Mouse (Mus musculus) limb, embryonic 13.5 days (tissue): ENCODE data around the gene Gm45208. TPM values are rescaled to one million over a fixed set of nuclear protein-coding genes. Genes with fewer than 3 reads are reported as not detected.

Experiments used
- ATAC-seq: fragments of 200-750 bp; cut with Nextera tagmentation; 2 replicates; pipeline ENCODE4 v1.8.0; 2017; ENCODE audit warnings: low read depth, moderate number of reproducible peaks, moderate TSS enrichment; ENCODE audit not compliant: low FRiP score
- H3K27ac ChIP-seq: fragments of 300-500 bp; sonication (generic); 2 replicates; pipeline ENCODE4 v1.5.1; 2015; ENCODE audit warnings: inconsistent platforms, mild to moderate bottlenecking, moderate library complexity
- H3K27me3 ChIP-seq: fragments of 300-500 bp; sonication (generic); 2 replicates; pipeline ENCODE4 v1.6.1; 2015; ENCODE audit warnings: mild to moderate bottlenecking, inconsistent platforms
- H3K36me3 ChIP-seq: fragments of 300-500 bp; sonication (generic); 2 replicates; pipeline ENCODE4 v1.6.1; 2015; ENCODE audit warnings: inconsistent platforms, mild to moderate bottlenecking, moderate library complexity
- H3K4me1 ChIP-seq: fragments of 300-500 bp; sonication (generic); 2 replicates; pipeline ENCODE4 v1.6.1; 2015; ENCODE audit warnings: inconsistent platforms
- H3K4me2 ChIP-seq: fragments of 300-500 bp; sonication (generic); replicated peaks from 2 replicates; pipeline ENCODE4 v1.6.1; 2015; ENCODE audit warnings: inconsistent platforms, mild to moderate bottlenecking, moderate library complexity
- H3K4me3 ChIP-seq: fragments of 300-500 bp; sonication (generic); 2 replicates; pipeline ENCODE4 v1.5.1; 2015; ENCODE audit warnings: moderate library complexity, mild to moderate bottlenecking, inconsistent platforms
- H3K9ac ChIP-seq: fragments of 300-500 bp; sonication (generic); 2 replicates; pipeline ENCODE4 v1.6.1; 2015; ENCODE audit warnings: mild to moderate bottlenecking, inconsistent platforms
- H3K9me3 ChIP-seq: fragments of 300-500 bp; sonication (generic); 2 replicates; pipeline ENCODE4 v1.6.1; 2016; ENCODE audit warnings: inconsistent platforms
- WGBS: fragments of 180-500 bp; shearing (Covaris S2); methylation state at CpG from one replicate; pipeline ENCODE4 v1.1.7; 2015; 5-methylcytosine and 5-hydroxymethylcytosine counted together
- polyA plus RNA-seq: library from polyadenylated mRNA; unstranded; fragments of >200 nt; fragmentation: Nextera tagmentation; extraction: Ambion mirVana; gene quantifications from 2 replicates; pipeline ENCODE4 v1.2.1, GENCODE M21; 2015

The Gm45208 gene
- polyA plus RNA-seq, 1 experiment from 2014 or later = 0.48 TPM

DNA sequence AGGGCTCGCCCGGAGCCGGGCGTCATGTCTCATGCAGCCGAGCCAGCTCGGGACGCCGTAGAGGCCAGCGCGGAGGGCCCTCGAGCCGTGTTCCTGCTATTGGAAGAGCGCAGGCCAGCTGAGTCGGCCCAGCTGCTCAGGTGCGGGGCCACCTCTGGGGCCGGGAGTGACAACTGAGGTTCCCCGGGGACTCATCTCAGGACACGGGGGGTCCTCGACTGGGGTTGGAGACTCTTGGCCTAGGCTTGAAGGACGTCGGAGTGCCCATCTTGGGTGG, 40.8 kb downstream of the Gm45208 start:
- Histone ChIP-seq H3K4me2 (peak overlapping the region; percentile 71), H3K27ac (no peak overlapping the region), H3K4me3 (peak overlapping the region; percentile 71), H3K27me3 (no peaks in the 10 kb centered on the region), H3K4me1 (peaks cover 19% of the 10 kb centered on the region), H3K9me3 (no peaks in the 10 kb centered on the region), H3K9ac (peak overlapping the region; percentile 78), H3K36me3 (peaks cover 16% of the 10 kb centered on the region)
- ATAC-seq = peak; percentile 12; the same call in 1 of the 2 replicates
- 15% methylated on average over 21 of the region's 21 CpGs for WGBS

- H3K27ac ChIP-seq = no peak overlapping the region
- peak overlapping the region; percentile 71 for H3K4me3 ChIP-seq
- peaks cover 19% of the 10 kb centered on the region for H3K4me1 ChIP-seq
- no peaks in the 10 kb centered on the region for H3K9me3 ChIP-seq
- no peaks in the 10 kb centered on the region for H3K27me3 ChIP-seq
- no peak for ATAC-seq
- peaks cover 26% of the 10 kb centered on the region for H3K36me3 ChIP-seq
- H3K4me2 ChIP-seq = peak overlapping the region; percentile 71
- 15% methylated on average over 21 of the region's 22 CpGs for WGBS
- H3K9ac ChIP-seq = peak overlapping the region; percentile 78
These were observed 41.8 kb downstream of the Gm45208 start for GRCm38 (mm10) chrX:7763631-7764393.

DNA sequence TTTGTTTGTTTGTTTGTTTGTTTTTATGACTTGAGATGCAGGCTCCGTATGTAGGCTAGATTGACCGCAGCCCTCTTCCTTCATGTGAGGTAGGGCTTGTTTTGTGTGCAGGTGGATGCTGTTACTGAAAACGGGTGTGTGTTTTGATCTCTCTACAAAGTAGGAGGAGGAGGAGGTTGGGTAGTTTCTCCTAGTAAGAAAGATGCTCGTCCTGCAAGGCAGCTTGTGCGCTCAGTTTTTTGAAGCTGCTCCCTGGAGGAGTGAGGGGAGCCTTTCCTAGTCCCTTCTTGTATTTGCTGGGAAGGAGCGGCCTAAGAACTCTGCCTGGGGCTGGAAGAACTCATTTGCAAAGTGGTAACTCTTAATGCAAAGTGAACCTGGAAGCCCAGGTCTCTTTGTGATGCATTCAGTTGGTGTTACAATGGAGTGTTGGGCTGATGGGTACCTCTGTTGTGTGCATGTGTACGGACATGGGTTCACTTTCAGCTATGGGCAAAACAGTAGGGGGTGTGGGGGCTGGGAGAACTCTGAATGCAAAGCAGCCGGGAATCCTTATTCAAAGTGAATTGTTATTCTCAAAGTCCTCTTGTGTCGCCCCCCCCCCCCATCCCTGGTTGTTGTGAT, 42.7 kb downstream of the Gm45208 start:
- Histone ChIP-seq H3K27me3 (no peaks in the 10 kb centered on the region), H3K36me3 (peaks cover 34% of the 10 kb centered on the region), H3K4me3 (peak overlapping the region; percentile 71), H3K9ac (no peak overlapping the region), H3K27ac (no peak overlapping the region), H3K9me3 (no peaks in the 10 kb centered on the region), H3K4me1 (peaks cover 19% of the 10 kb centered on the region), H3K4me2 (peak overlapping the region; percentile 71)
- no peak for ATAC-seq
- WGBS = 25% methylated on average over 9 of the region's 9 CpGs

- Histone ChIP-seq H3K9me3 (no peaks in the 10 kb centered on the region), H3K27me3 (no peaks in the 10 kb centered on the region), H3K27ac (no peak overlapping the region), H3K9ac (peak overlapping the region; percentile 25; the same call in 1 of the 2 replicates), H3K4me1 (peaks cover 19% of the 10 kb centered on the region), H3K4me2 (peak overlapping the region; percentile 71), H3K36me3 (peaks cover 39% of the 10 kb centered on the region), H3K4me3 (peak overlapping the region; percentile 71)
- WGBS = 37% methylated on average over 12 of the region's 13 CpGs
- ATAC-seq = no peak
These were observed 43.2 kb downstream of the Gm45208 start for GRCm38 (mm10) chrX:7765281-7765670.

GRCm38 (mm10) chrX:7765764-7766163, 43.7 kb downstream of the Gm45208 start:
- Histone ChIP-seq H3K27ac (no peak overlapping the region), H3K4me3 (peak overlapping the region; percentile 71), H3K27me3 (no peaks in the 10 kb centered on the region), H3K9me3 (no peaks in the 10 kb centered on the region), H3K9ac (peak overlapping the region; percentile 25; the same call in 1 of the 2 replicates), H3K4me1 (peaks cover 19% of the 10 kb centered on the region), H3K4me2 (peak overlapping the region; percentile 71), H3K36me3 (peaks cover 44% of the 10 kb centered on the region)
- 12% methylated on average over 11 of the region's 11 CpGs for WGBS
- peak; percentile 41; the same call in 1 of the 2 replicates for ATAC-seq

DNA sequence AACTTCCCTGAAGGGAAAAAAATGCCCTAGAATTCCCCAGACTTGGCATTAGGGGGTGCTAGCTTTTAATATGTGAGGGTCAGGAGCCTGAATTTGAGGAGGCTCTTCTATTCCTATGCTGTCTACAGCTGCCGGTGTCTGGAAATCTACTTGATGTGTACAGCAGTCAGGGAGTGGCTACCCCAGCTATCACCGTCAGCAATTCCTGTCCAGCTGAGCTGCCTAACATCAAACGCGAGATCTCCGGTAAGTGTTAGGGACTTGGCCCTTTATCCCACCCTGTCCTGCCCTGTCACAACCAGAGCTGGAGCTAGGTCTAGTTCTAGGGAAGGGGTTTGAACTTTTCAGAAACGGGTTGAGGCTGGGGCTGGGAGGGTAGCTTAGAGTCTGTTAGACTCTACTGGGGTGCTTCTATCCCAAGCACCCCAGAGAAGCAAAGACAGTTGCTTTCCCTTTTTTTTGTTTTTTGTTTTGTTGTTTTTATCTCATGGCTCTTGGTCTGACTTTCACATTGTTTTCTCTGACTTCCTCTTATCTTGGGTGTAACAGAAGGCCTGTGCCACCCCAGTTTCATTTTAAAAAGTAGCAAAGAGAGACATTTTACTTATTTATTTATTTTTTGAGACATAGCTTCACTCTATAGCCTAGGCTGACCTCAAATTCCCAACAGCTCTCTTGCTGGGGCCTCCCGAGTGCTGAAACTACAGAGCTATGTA, 47.4 kb downstream of the Gm45208 start:
- Histone ChIP-seq H3K9ac (no peak overlapping the region), H3K27me3 (no peaks in the 10 kb centered on the region), H3K4me2 (no peak overlapping the region), H3K27ac (no peak overlapping the region), H3K36me3 (peaks cover 71% of the 10 kb centered on the region), H3K4me1 (peaks cover 14% of the 10 kb centered on the region), H3K9me3 (no peaks in the 10 kb centered on the region), H3K4me3 (no peak overlapping the region)
- no peak for ATAC-seq
- WGBS = 83% methylated on average over 7 of the region's 7 CpGs

- H3K27ac ChIP-seq = no peak overlapping the region
- H3K36me3 ChIP-seq = peaks cover 57% of the 10 kb centered on the region
- no peak overlapping the region for H3K9ac ChIP-seq
- ATAC-seq = no peak
- H3K27me3 ChIP-seq = no peaks in the 10 kb centered on the region
- WGBS = 48% methylated on average over 2 of the region's 2 CpGs
- no peak overlapping the region for H3K4me3 ChIP-seq
- no peak overlapping the region for H3K4me2 ChIP-seq
- no peaks in the 10 kb centered on the region for H3K9me3 ChIP-seq
- H3K4me1 ChIP-seq = no peaks in the 10 kb centered on the region
These were observed 50.7 kb downstream of the Gm45208 start for GRCm38 (mm10) chrX:7772766-7773165.

DNA sequence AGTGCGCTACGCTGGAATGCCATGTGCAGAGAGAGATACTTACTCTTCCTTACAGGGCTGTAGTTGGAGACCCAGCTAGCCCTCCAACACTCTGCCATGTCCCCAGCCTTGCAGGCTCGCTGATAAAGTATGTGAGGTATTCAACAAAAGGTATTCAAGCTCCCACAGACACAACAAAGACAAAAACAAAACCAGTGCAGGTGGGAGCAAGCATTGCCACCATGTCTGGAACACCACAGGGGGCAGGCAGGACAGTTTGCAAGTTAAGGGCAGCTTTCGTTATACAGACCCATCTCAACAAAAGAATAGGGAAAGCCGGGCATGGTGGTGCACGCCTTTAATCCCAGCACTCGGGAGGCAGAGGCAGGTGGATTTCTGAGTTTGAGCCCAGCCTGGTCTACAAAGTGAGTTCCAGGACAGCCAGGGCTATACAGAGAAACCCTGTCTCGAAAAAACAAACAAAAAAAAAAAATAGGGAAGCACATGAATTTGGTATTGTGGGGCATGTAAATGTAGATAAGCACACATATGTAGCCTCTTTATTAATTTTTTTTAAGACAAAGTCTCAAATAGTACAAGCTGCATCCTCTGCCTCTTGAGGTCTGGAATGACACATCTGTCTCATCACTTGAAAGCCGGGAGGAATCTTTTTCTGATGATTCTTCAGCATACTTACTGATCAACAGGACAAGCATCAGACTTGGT, 53.6 kb downstream of the Gm45208 start:
- H3K4me3 ChIP-seq = no peak overlapping the region
- peaks cover 29% of the 10 kb centered on the region for H3K36me3 ChIP-seq
- no peaks in the 10 kb centered on the region for H3K4me1 ChIP-seq
- H3K27me3 ChIP-seq = no peaks in the 10 kb centered on the region
- H3K9ac ChIP-seq = no peak overlapping the region
- H3K9me3 ChIP-seq = no peaks in the 10 kb centered on the region
- no peak overlapping the region for H3K4me2 ChIP-seq
- H3K27ac ChIP-seq = no peak overlapping the region
- ATAC-seq = no peak
- WGBS = 78% methylated on average over 9 of the region's 9 CpGs

- WGBS = 49% methylated on average over 8 of the region's 8 CpGs
- H3K27me3 ChIP-seq = no peaks in the 10 kb centered on the region
- peaks cover 21% of the 10 kb centered on the region for H3K36me3 ChIP-seq
- H3K4me2 ChIP-seq = no peak overlapping the region
- no peaks in the 10 kb centered on the region for H3K9me3 ChIP-seq
- H3K4me1 ChIP-seq = no peaks in the 10 kb centered on the region
- ATAC-seq = 0 out of 2 replicates have a peak, but pooled peaks have one; percentile 59
- H3K9ac ChIP-seq = no peak overlapping the region
- H3K27ac ChIP-seq = no peak overlapping the region
- H3K4me3 ChIP-seq = no peak overlapping the region
These were observed 54.5 kb downstream of the Gm45208 start for GRCm38 (mm10) chrX:7776329-7777082.

GRCm38 (mm10) chrX:7778450-7779244, 56.6 kb downstream of the Gm45208 start:
- ATAC-seq = no peak
- H3K36me3 ChIP-seq = peaks cover 10% of the 10 kb centered on the region
- no peaks in the 10 kb centered on the region for H3K4me1 ChIP-seq
- H3K9me3 ChIP-seq = no peaks in the 10 kb centered on the region
- H3K9ac ChIP-seq = no peak overlapping the region
- WGBS = 81% methylated on average over 7 of the region's 7 CpGs
- no peak overlapping the region for H3K4me2 ChIP-seq
- H3K27ac ChIP-seq = no peak overlapping the region
- no peaks in the 10 kb centered on the region for H3K27me3 ChIP-seq
- H3K4me3 ChIP-seq = no peak overlapping the region

- Histone ChIP-seq H3K27me3 (no peaks in the 10 kb centered on the region), H3K4me3 (no peak overlapping the region), H3K4me1 (no peaks in the 10 kb centered on the region), H3K4me2 (no peak overlapping the region), H3K36me3 (peaks cover 3% of the 10 kb centered on the region; the same call in 1 of the 2 replicates), H3K27ac (no peak overlapping the region), H3K9ac (no peak overlapping the region), H3K9me3 (no peaks in the 10 kb centered on the region)
- ATAC-seq = no peak
- WGBS = 18% methylated on average over 3 of the region's 3 CpGs
These were observed 57.2 kb downstream of the Gm45208 start for GRCm38 (mm10) chrX:7779294-7779693.
